Comparison of ENCODE assay signal across 29 mouse cellular contexts in genomic region chr11:42566023-42566422, GRCm38 (mm10).
"Had no signal": no experiment of that assay in that cellular context is flagged by ENCODE, and none has a peak within 500 bp of the region (broad histone marks: within the 10 kb centered on the region; RNA-seq: fewer than 3 reads in every experiment).

No protein-coding gene starts in this region.

- DNase-seq: cerebellum, adult 8-10 months; cerebellum, adult 9-10 months; cerebellum, adult 9-11 months; cerebellum, postnatal 10 days; cerebellum, postnatal 14 days; cerebellum, postnatal 25 days; cerebellum, postnatal 36 days; embryo, embryonic 11 days; forebrain, postnatal 0 days; gastrocnemius, adult 2 months; gastrocnemius, postnatal 10 days; gastrocnemius, postnatal 14 days; gastrocnemius, postnatal 25 days; gastrocnemius, postnatal 36 days; heart, adult 11 months; heart, adult 18-20 months; heart, adult 2 months had no signal

- H3K27ac ChIP-seq: embryonic facial prominence, embryonic 10.5 days; embryonic facial prominence, embryonic 12.5 days; embryonic facial prominence, embryonic 13.5 days; embryonic facial prominence, embryonic 15.5 days; forebrain, embryonic 10.5 days; forebrain, embryonic 12.5 days; forebrain, embryonic 13.5 days; forebrain, embryonic 15.5 days; gastrocnemius, adult 2 months; heart, adult 2 months; heart, embryonic 10.5 days had no signal

- H3K4me1 ChIP-seq: embryonic facial prominence, embryonic 10.5 days; embryonic facial prominence, embryonic 12.5 days; embryonic facial prominence, embryonic 13.5 days; embryonic facial prominence, embryonic 15.5 days; forebrain, embryonic 13.5 days; forebrain, embryonic 15.5 days; heart, embryonic 10.5 days had no signal

- ATAC-seq: forebrain, embryonic 13.5 days; forebrain, embryonic 14.5 days; forebrain, embryonic 15.5 days; forebrain, embryonic 16.5 days; forebrain, postnatal 0 days had no signal

- H3K4me3 ChIP-seq: embryonic facial prominence, embryonic 10.5 days; embryonic facial prominence, embryonic 12.5 days; embryonic facial prominence, embryonic 13.5 days; embryonic facial prominence, embryonic 15.5 days; erythroblast, embryonic 14.5 days; forebrain, embryonic 10.5 days; forebrain, embryonic 12.5 days; forebrain, embryonic 13.5 days; forebrain, embryonic 15.5 days; gastrocnemius, adult 2 months; heart, adult 2 months; heart, embryonic 10.5 days had no signal
